12 mouse cellular contexts compared by ENCODE assay signal in the genomic region with DNA sequence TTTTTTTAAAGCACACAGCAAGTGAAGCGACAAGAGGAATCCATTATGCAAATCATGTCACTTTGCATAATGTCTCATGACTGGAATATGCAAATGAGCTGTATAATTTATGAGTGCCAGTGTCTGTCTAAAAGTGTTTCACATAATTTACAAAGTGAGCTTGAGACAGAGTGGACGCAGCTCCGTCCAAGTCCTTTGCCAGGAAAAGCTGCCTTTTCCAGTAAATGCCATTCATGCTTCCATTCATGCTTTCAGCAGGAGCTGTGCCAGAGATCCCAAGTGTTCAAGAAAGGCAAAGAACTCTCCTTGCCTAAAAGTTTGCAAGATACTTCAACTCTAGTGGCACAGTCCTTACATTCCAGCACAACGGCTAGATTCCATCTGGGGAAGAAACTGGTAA.
DNase-seq lines count a peak whose midpoint lies in the region; ATAC-seq and TF ChIP-seq lines count a peak whose summit lies in the region.
"Had no signal": no experiment of that assay in that cellular context is flagged by ENCODE, and none has a peak within 500 bp of the region (broad histone marks: within the 10 kb centered on the region; RNA-seq: fewer than 3 reads in every experiment).

No protein-coding gene starts in this region.

- H3K4me2 ChIP-seq in forebrain, embryonic 12.5 days = no peak overlapping the region; the same call in 1 of the 2 replicates
- H3K4me2 ChIP-seq in hindbrain, postnatal 0 days (ENCODE audit: low read depth, low read length) = peak overlapping the region; percentile 51
- H3K4me2 ChIP-seq in midbrain, embryonic 15.5 days = peak overlapping the region; percentile 46; the same call in 1 of the 2 replicates
- H3K4me2 ChIP-seq: stomach, embryonic 15.5 days had no signal

- H3K9ac ChIP-seq in forebrain, embryonic 12.5 days = no peak overlapping the region
- H3K9ac ChIP-seq in hindbrain, postnatal 0 days (replicated peaks; ENCODE audit: low read length) = no peak overlapping the region
- H3K9ac ChIP-seq in midbrain, embryonic 15.5 days = no peak overlapping the region
- H3K9ac ChIP-seq: stomach, embryonic 15.5 days had no signal

- peaks cover 8% of the 10 kb centered on the region for H3K27me3 ChIP-seq in forebrain, embryonic 12.5 days
- no peaks in the 10 kb centered on the region for H3K27me3 ChIP-seq in forebrain, embryonic 10.5 days (ENCODE audit: poor library complexity, severe bottlenecking)
- H3K27me3 ChIP-seq in hindbrain, postnatal 0 days (ENCODE audit: insufficient read depth, low read length) = no peaks in the 10 kb centered on the region
- no peaks in the 10 kb centered on the region for H3K27me3 ChIP-seq in midbrain, embryonic 15.5 days (replicated peaks)
- H3K27me3 ChIP-seq: stomach, embryonic 15.5 days had no signal

- peaks cover 52% of the 10 kb centered on the region for H3K4me1 ChIP-seq in forebrain, embryonic 12.5 days
- H3K4me1 ChIP-seq in forebrain, embryonic 10.5 days = peaks cover 46% of the 10 kb centered on the region
- peaks cover 6% of the 10 kb centered on the region; the same call in 1 of the 2 replicates for H3K4me1 ChIP-seq in hindbrain, postnatal 0 days (ENCODE audit: insufficient read depth, low read length)
- peaks cover 21% of the 10 kb centered on the region for H3K4me1 ChIP-seq in midbrain, embryonic 15.5 days
- H3K4me1 ChIP-seq: stomach, embryonic 15.5 days had no signal

- DNase-seq in forebrain, embryonic 10.5 days (ENCODE audit: extremely low spot score, low spot score) = no peak
- DNase-seq in fibroblast of lung, adult 2 months (ENCODE audit: low read depth) = peak; percentile 14
- peak; percentile 68 for DNase-seq in hindbrain, postnatal 0 days (ENCODE audit: low spot score)
- no peak for DNase-seq in frontal cortex, postnatal 25 days (ENCODE audit: low spot score in 2 of 2)
- DNase-seq in urinary bladder, adult 2 months (ENCODE audit: low spot score) = no peak
- DNase-seq in B cell, adult 2 months = no peak
- DNase-seq: adrenal gland, postnatal 14 days; gastrocnemius, postnatal 36 days; layer of hippocampus, adult 9-11 months had no signal

- H3K4me3 ChIP-seq in forebrain, embryonic 12.5 days (replicated peaks) = no peak overlapping the region
- no peak overlapping the region for H3K4me3 ChIP-seq in forebrain, embryonic 10.5 days
- peak overlapping the region; percentile 43; the same call in 1 of the 2 replicates for H3K4me3 ChIP-seq in hindbrain, postnatal 0 days (ENCODE audit: low read length)
- H3K4me3 ChIP-seq in midbrain, embryonic 15.5 days = no peak overlapping the region
- H3K4me3 ChIP-seq: stomach, embryonic 15.5 days had no signal

- 39% methylated on average over 4 of the region's 4 CpGs for WGBS in forebrain, embryonic 12.5 days
- 84% methylated on average over 4 of the region's 4 CpGs for WGBS in forebrain, embryonic 10.5 days
- 17% methylated on average over 4 of the region's 4 CpGs for WGBS in hindbrain, postnatal 0 days
- WGBS in midbrain, embryonic 15.5 days = 38% methylated on average over 4 of the region's 4 CpGs

- H3K9me3 ChIP-seq in forebrain, embryonic 12.5 days = no peaks in the 10 kb centered on the region
- peaks cover 4% of the 10 kb centered on the region; the same call in 1 of the 2 replicates for H3K9me3 ChIP-seq in forebrain, embryonic 10.5 days
- H3K9me3 ChIP-seq in hindbrain, postnatal 0 days (ENCODE audit: low read length) = no peaks in the 10 kb centered on the region
- H3K9me3 ChIP-seq in midbrain, embryonic 15.5 days = no peaks in the 10 kb centered on the region
- H3K9me3 ChIP-seq: stomach, embryonic 15.5 days had no signal

- TF ChIP-seq CTCF in hindbrain, postnatal 0 days (IDR thresholded peaks at IDR 0.05; ENCODE audit: low read depth) = no peak

- 0 out of 2 replicates have a peak, but pooled peaks have one; percentile 33 for ATAC-seq in forebrain, embryonic 12.5 days (ENCODE audit: low FRiP score)
- ATAC-seq in hindbrain, postnatal 0 days = 0 out of 2 replicates have a peak, but pooled peaks have one; percentile 39
- no peak for ATAC-seq in midbrain, embryonic 15.5 days (replicated peaks)

- no peaks in the 10 kb centered on the region for H3K36me3 ChIP-seq in forebrain, embryonic 12.5 days (replicated peaks)
- no peaks in the 10 kb centered on the region for H3K36me3 ChIP-seq in forebrain, embryonic 10.5 days (replicated peaks)
- H3K36me3 ChIP-seq in hindbrain, postnatal 0 days (ENCODE audit: insufficient read depth, low read length) = no peaks in the 10 kb centered on the region
- H3K36me3 ChIP-seq in midbrain, embryonic 15.5 days (replicated peaks) = no peaks in the 10 kb centered on the region
- H3K36me3 ChIP-seq: stomach, embryonic 15.5 days had no signal

- H3K27ac ChIP-seq in forebrain, embryonic 12.5 days = no peak overlapping the region
- no peak overlapping the region for H3K27ac ChIP-seq in forebrain, embryonic 10.5 days
- H3K27ac ChIP-seq in hindbrain, postnatal 0 days = 0 out of 2 replicates have a peak overlapping the region, but pooled peaks have one; percentile 87
- peak overlapping the region; percentile 84; the same call in 1 of the 2 replicates for H3K27ac ChIP-seq in midbrain, embryonic 15.5 days
- H3K27ac ChIP-seq: stomach, embryonic 15.5 days had no signal

Comparison
In these comparisons a context has a peak if more than half of its experiments do, and no peak if none do; other contexts are left out.
1. H3K27ac ChIP-seq: peak in hindbrain, postnatal 0 days (single experiment) and midbrain, embryonic 15.5 days (single experiment); none in forebrain, embryonic 12.5 days (single experiment) and forebrain, embryonic 10.5 days (single experiment).
2. DNase-seq: peak in fibroblast of lung, adult 2 months (single experiment) and hindbrain, postnatal 0 days (single experiment); none in forebrain, embryonic 10.5 days (single experiment), frontal cortex, postnatal 25 days (0 of 2), urinary bladder, adult 2 months (single experiment) and B cell, adult 2 months (0 of 2).